Mouse (Mus musculus): ENCODE results near the gene Dnph1.

DNA sequence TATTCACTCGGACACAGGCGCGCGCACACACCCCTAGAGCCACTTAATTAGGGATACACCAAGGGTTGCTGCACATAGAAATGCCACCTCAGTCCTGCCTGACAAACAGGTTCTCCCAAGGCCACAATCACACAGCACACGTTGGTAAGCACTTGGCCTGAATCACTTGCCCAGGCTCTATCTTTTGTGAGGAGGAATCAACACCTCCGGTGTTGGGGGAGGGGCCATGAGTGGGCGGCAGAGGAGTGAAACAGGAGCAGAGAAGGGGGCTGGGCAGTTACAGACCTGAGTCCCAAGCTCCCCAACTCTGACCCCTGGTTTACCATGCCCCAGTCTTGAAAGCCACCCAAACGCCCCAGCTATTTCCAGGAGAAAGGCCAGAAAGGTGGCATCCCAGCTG, 50.5 kb downstream of the Dnph1 start:
- TF ChIP-seq POLR2A (IDR thresholded peaks at IDR 0.05; ENCODE audit: borderline replicate concordance, extremely low read depth, low read depth, low read length) (no peak), CTCF (IDR thresholded peaks at IDR 0.05; ENCODE audit: insufficient read depth, low read length) (no peak)

Data from lung, adult 2 months (tissue).